Mouse (Mus musculus): ENCODE measurements around the gene Pex3. TPM values are rescaled to one million over a fixed set of nuclear protein-coding genes. Genes with fewer than 3 reads are reported as not detected.
A peak's percentile ranks its signal among the peaks of the same experiment; 100 is the strongest.

Gene Pex3
- 10 to 100 TPM; 30.1 to 38.4 TPM for total RNA-seq (2021)
- long read RNA-seq, experiment 1, transcript Pex3-201 (12 exons, 2,129 nt) = major isoform, 40 of 46 reads
- long read RNA-seq, experiment 1, partial matches to known transcripts = 5 of 46 reads
- long read RNA-seq, experiment 1, other reads (novel, unspliced or antisense) = 1 of 46 reads
- long read RNA-seq, experiment 2, transcript Pex3-201 (12 exons, 2,129 nt) = major isoform, 13 of 14 reads
- long read RNA-seq, experiment 2, partial matches to known transcripts = 0 of 14 reads
- long read RNA-seq, experiment 2, other reads (novel, unspliced or antisense) = 1 of 14 reads

DNA sequence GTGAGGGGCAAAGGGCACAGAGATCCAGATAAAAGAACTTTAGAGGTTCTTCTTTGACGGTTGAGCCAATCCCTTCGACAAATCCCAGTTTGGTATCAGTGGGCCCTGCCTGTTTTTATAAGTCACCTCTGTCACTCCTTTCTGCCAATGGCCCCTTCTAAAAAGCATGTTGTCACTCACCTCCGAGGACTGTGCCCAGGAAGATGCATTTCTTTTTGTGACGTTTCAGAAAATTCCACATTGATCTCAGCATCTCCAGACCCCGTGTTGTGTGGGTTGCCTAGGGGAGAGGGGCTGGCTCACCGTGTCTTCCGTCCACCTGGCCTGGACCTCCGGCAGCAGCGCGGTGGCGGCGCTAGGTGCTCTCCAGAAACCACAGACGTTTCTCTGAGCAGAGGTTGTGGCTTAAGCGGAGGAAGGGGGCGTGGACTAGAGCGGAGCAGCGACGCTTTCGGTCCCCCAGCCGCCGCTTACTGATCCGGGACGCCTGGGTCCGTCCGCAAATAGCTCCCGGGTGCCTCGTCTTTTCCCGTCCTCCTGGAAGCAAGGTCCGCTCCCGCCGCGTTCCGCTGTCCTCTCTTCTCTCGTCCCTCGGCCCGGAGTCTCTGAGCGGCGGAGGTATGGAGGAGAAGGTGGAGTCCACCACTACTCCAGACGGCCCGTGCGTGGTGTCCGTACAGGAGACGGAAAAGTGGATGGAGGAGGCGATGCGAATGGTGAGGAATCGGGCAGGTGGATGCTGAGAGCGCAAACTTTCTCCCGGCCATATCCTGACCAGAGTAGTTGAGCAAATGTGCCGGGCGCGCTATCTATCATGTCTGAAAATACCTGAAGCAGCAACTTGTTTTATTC is at the start of gene Pex3, which contains the start of gene Adat2:
Gene Pex3 (minus strand): TSS at position 497 of the 852 bp plus-strand sequence.
Gene Adat2 (plus strand): TSS at position 249 of the 852 bp plus-strand sequence.
- peak; percentile 92 for DNase-seq

DNA sequence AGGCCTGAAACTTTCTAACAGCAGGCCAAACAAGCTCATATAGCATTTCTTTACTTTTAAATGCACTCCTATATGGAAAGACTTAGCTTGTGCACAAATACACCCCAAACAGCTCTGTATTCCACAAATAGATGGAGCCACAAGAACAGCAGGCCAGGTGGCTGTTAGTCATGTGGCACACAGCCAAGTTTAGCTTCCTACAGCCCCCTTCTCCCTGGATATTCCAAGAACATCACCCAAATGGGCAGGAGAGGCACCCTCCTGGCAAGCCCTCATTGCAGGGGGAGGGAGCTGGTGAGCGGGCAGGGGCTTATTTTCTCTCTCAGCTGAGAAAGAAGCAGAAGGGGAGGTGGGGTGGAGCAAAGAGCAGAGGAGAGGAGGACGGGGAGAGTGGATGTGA is 48.0 kb upstream of the Pex3 start:
- no peak for DNase-seq

DNA sequence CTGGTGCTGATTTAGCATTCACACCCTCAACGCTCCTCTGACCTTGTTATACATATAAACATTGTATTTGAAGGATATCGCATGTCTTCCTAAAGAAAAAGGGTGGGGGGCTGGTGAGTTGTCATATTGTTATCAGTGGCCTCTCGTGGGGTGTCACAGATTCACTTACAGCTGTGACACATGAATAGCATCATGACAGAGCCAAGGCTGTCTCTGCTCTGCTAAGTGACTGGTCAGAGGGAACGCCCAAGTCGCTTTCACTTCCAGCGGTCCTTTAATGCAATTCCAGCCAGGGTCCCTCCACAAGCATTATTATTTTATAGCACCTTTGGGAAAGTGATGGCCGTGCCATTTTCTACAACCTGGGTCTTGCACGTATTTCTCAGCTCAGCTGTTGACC is 44.5 kb upstream of the Pex3 start:
- no peak for DNase-seq

- DNase-seq = peak in 1 of 2 experiments; percentile 27
Observed at GRCm38 (mm10) chr10:13596866-13597265, 43.9 kb upstream of the Pex3 start.

DNA sequence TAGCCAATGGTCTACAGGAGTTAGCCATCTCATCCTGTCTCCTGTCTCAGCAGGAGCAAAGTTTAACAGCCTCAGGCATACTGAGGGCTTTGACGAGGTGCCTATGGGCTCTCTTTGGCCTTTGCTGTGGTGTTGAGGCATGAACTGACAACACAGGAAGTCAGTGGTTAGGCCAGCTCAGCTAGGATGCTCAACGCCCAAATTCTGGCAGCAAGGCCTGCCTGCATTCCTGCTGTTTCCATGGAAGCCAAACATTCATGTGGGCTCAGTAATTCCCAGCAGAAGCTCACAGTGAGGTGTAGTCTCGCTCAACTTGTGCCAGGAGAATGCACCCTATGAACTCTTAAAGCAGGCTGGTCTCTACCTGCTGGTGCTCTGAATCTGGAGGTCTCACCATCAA is 43.1 kb upstream of the Pex3 start:
- DNase-seq = no peak

DNA sequence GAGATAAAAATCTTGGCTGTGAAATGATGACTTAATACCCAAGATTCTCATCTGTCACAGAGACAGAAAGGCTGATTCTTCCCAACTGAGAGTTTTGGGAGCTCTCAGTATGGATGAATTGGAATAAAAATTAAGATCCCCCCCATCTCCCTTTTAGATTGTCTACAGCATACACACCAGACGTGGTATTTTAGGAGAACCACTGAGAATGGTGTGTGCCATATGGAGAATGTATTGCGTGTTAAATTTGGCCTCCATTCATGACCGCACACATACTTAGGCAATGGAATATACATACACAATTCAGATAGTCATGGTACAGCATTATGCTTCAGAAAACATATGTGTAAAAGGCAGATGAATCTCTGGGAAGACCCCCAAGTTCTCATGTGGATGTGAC is 40.6 kb upstream of the Pex3 start:
- DNase-seq = no peak

DNA sequence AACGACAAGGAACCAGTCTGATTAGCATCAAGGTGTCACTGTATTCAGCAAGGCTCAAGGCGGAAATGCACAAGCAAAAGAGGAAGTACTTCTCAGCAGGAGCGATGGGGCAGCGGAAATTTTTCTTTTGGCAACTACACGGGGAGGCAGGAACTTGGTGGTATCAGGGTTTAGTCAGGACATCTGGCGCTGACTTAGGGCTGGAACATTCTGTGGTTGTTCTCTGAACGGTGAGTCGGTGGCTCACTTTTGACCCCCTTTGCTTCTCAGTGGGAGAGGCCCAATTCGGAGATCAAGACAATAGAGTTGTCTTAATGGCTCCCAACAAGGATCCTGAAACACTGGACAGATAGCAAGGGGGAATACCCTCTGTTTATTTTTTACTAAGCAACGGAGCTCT is 39.3 kb upstream of the Pex3 start:
- DNase-seq = no peak

DNA sequence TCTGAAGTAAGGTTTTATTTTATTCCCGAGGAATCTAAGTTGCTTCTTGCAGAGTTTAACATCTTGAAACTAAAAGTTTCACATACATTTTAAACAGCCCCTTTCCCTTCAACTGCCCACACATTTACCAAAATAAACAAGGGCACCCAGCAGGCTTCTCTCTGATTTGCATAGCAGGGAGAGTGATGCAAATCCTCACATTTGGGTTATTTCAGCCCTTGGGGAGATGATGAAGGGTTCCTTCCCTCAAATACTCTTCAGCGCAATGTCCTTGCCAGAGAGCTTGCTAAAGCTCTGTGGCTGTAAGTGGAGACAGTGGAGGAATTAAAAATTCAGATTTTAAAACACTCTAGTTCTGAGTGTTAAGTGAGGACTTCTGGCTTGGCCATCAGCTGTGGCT is 35.0 kb upstream of the Pex3 start:
- DNase-seq = no peak

GRCm38 (mm10) chr10:13577123-13577522 is 24.2 kb upstream of the Pex3 start:
- no peak for DNase-seq

DNA sequence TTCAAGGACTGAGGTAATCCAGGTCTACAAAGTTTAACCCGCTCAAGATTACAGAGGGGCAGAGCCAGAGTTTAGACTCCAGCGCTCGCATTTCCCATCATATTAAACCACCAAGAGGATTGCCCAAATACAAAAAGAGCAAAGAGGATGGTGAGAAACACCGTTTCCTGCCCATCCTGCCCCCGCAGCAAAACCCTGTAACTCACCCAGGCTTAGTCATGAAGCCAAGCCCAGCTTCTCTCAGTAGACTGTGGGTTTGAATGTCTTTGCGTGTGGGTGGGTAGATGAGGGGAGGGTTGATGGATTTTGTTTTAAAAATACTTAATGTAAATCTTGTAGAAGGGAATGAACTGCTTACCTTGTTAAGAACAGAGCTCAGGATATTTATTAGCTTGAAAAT is 19.5 kb upstream of the Pex3 start:
- DNase-seq = no peak

DNA sequence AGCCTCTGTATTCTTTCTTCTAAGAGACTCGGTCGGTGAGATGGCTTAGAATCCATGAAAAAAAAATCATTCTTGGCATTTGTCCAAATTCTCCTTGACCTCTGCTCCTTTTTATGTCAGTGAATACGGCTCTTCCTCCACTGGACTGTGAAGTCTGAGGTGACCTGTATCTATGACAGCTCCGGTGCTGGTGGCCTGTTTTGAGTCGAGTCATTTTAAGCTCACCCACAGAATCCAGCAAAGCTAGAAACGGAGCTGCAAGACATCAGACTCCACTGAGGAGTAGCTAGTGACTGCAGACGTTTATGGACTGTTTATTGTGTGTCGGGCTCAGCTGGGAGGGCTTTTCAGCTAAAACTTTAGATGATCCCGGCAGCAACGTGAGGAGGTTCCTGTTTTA is 19.1 kb upstream of the Pex3 start:
- DNase-seq = peak; percentile 7

GRCm38 (mm10) chr10:13570697-13571538 is 18.0 kb upstream of the Pex3 start:
- DNase-seq = no peak

DNA sequence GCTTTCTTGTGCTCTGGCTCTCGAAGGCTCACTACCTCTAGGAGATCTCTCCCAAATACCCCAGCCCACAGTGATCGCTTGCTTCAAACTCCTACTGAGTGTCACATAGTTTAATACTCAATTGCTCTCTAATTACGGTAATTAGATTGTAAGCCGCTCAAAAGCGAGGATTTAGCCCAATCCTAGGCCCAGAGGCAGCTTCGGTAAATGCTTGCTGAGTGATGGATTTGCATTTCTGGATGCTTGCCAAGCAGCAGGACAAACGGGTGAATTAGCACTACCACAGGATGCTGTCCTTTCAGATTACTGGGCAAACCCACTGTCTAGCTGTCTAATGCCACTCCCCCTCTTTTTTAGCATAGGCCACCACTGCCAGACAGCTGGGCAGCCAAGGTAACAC is 16.9 kb upstream of the Pex3 start:
- peak in 1 of 2 experiments; percentile 0 for DNase-seq

DNA sequence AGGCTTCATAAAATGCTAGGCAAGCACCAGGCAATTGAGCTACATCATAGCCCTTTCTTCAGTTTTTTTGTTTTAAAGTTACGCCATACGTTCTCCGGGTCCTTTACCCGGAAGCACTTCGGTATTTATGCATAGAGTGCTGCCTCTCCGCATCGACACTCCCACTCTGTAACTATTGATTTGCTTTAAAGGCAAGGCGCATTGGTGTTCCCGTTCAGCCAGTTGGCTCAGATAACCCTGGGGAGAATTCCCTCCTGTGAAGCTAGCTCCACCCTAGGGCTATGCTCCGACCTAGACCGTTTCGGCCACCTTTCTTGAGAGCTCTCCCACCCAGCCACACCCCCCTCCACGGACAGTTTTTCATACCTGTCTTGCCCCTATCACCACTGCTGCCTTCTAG is 13.5 kb upstream of the Pex3 start:
- DNase-seq = no peak

GRCm38 (mm10) chr10:13565080-13565448 is 12.1 kb upstream of the Pex3 start:
- DNase-seq = no peak

DNA sequence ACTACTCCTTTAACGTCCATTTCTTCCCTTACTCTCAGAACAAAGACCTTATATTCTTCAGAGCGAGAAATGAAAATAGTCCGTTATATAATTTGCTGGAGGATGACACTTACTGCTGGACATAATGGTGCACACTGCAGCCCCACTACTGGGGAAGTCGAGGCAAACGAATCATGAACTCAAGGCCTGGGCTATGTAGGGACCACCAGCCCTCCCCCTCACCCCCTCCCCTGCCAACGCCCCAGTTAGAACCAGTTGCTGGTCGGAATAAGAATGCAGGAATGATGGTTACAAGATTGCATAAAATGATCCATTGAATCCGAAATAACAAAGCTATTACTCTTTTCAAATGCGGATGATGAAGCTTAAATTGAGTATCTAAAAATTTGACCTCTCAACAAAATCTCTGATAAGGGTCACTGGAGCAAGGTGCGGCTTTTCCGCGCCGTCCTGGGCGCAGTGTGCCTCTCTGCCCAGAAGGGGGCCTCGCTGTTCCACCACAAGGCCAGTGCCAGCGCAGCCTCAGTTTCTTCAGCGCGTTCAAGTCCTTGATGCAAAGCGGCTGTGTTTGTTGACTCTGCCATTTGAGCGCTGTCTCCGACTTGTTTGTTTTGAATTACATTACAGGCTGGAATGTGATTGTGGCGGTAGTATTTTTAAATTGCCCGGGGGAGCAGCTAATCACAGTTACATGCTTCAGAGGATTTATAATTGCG is 11.6 kb upstream of the Pex3 start:
- peak; percentile 75 to 77 for DNase-seq

DNA sequence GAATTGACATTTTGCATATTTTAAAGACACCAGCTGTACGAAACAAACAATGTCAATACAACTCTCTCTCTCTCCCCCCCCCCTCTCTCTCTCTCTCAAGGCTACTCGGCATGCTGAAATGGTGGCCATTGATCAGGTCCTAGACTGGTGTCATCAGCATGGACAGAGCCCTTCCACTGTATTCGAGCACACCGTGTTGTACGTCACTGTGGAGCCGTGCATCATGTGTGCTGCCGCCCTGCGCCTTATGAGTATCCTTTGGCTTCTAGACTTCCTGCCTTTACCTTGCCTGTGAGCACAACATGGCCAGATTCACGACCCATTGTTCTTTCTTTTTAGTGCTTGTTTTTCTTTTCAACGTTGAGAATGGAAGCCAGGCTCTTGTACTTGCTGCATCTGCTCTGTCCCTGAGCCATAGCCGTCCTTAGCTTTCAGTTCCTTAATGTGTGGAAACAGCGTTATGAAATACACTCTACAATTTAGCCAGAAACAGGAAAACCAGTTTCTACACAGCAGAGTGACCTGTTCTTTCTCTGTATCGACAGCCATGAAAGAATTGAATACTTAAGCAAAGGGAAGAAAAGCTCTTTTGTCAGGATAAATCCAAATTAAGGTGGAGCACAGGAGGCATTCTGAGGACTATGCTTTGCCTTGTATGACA is 7.2 kb upstream of the Pex3 start:
- no peak for DNase-seq

GRCm38 (mm10) chr10:13554316-13554715 is 1.4 kb upstream of the Pex3 start:
- no peak for DNase-seq

DNA sequence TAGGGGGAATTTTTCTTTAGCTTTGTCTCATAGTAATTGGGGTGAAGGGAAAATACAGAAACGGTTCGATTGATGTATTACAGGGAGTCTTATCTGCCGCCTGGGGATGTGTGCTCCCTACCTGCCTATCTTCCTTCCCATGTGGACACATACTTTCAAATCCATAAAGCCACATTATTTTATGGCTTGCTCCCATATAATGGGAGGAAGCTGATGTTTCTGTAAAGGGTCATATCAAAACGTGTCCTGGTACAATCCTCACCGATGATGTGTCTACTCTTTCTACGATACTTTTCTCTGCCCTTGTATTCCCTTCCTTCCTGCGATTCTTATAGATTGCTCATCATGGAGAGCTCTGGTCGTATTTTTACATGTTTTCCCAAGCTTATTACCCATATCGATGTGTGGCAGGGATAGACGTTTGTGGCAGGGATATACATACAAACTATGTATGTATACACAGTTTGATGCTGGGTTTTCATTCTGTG is 600 bp upstream of the Pex3 start:
- no peak for DNase-seq

- DNase-seq = no peak
Observed at GRCm38 (mm10) chr10:13541721-13542120, 11.2 kb downstream of the Pex3 start.

DNA sequence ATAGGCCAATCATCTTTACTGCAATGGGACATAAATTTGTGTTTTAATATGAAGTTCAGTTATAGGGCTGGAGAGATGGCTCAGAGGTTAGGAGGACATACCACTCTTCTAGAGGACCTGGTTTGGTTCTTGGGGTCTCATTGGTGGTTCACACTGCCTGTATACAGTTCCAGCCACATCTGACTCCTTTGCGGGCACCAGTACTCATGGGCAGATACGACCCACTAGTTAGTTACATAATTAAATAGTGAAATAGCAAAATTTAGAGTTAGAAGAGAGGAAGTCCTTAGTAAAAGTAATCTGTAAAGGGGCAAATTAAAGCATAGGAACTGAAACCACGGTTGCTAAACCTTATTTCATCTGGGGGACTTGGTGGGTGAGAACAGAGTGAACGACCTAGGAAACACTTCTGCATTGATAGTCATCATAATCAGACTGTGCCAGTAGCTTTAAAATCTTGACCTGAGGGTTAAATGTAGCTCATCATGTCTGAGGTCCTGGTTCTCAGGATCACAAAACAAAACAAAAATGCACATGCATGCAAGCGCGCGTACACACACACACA is 13.1 kb downstream of the Pex3 start:
- DNase-seq = no peak
